Mouse (Mus musculus) spleen, adult 2 months (tissue): Measurements from ENCODE around the gene Sctr. TPM values are rescaled to one million over a fixed set of nuclear protein-coding genes. Genes with fewer than 3 reads are reported as not detected.
"Not testable (repeated sequence)": the region's sequence is repeated elsewhere in the genome, so short reads cannot be mapped to it uniquely, and the experiment has no call there.

Experiments used
- DNase-seq, 2 experiments: peaks; one replicate each; pipeline versions ENCODE4 v3.0.0 to v3.0.0-alpha.2; 2012 to 2021; ENCODE audit warnings: low spot score in 2 of 2, low read depth in 1 of 2
- H3K27ac ChIP-seq: fragments of 200-500 bp; 2 replicates; pipeline ENCODE4 v1.5.1; 2012; ENCODE audit warnings: low read length, inconsistent platforms; ENCODE audit not compliant: insufficient read depth
- H3K27me3 ChIP-seq: fragments of 200-500 bp; 2 replicates; pipeline ENCODE4 v1.6.1; 2012; ENCODE audit warnings: mild to moderate bottlenecking, moderate library complexity, low read length, inconsistent platforms; ENCODE audit not compliant: control insufficient read depth, insufficient read depth
- H3K36me3 ChIP-seq: fragments of 200-500 bp; 2 replicates; pipeline ENCODE4 v1.6.1; 2012; ENCODE audit warnings: mild to moderate bottlenecking, low read length, inconsistent platforms; ENCODE audit not compliant: control insufficient read depth, insufficient read depth
- H3K4me1 ChIP-seq: fragments of 200-500 bp; 2 replicates; pipeline ENCODE4 v1.6.1; 2011; ENCODE audit warnings: inconsistent platforms; ENCODE audit not compliant: control insufficient read depth, insufficient read depth, insufficient read length
- H3K4me3 ChIP-seq: fragments of 200-500 bp; 2 replicates; pipeline ENCODE4 v1.5.1; 2011; ENCODE audit warnings: mild to moderate bottlenecking, inconsistent platforms; ENCODE audit not compliant: insufficient read depth, insufficient read length; ENCODE audit errors: extremely low read depth
- CTCF ChIP-seq: fragments of 200-500 bp; IDR thresholded peaks from 2 replicates; pipeline ENCODE4 v1.5.1; 2011; ENCODE audit warnings: mild to moderate bottlenecking, inconsistent platforms; ENCODE audit not compliant: insufficient read depth, insufficient read length, insufficient replicate concordance; ENCODE audit errors: extremely low read depth
- POLR2A ChIP-seq: fragments of 200-500 bp; IDR thresholded peaks from 2 replicates; pipeline ENCODE4 v1.6.1; 2011; ENCODE audit warnings: low read depth, low read length, inconsistent platforms
- WGBS: fragments of 180-500 bp; shearing (Covaris S2); methylation state at CpG from one replicate; pipeline ENCODE4 v1.1.7; 2018; 5-methylcytosine and 5-hydroxymethylcytosine counted together
- polyA plus RNA-seq: library from polyadenylated mRNA; depleted of rRNA; stranded (reverse); fragments of >200 nt; gene quantifications from 2 replicates; pipeline ENCODE4 v1.2.3, GENCODE M21; 2012

Gene Sctr
- polyA plus RNA-seq, 1 experiment, result 0.08 TPM

GRCm38 (mm10) chr1:120085696-120086095 is 79.0 kb downstream of the Sctr start:
- Histone ChIP-seq H3K4me1 (no peaks in the 10 kb centered on the region), H3K27ac (no peak overlapping the region), H3K4me3 (no peak overlapping the region), H3K27me3 (no peaks in the 10 kb centered on the region), H3K36me3 (no peaks in the 10 kb centered on the region)
- TF ChIP-seq POLR2A (no peak), CTCF (no peak)
- DNase-seq, result no peak
- WGBS, result 87% methylated on average over 3 of the region's 3 CpGs

GRCm38 (mm10) chr1:120086644-120087043 is 80.0 kb downstream of the Sctr start:
- H3K4me1 ChIP-seq, result no peaks in the 10 kb centered on the region
- no peaks in the 10 kb centered on the region for H3K27me3 ChIP-seq
- TF ChIP-seq CTCF (no peak), POLR2A (no peak)
- DNase-seq, result no peak
- no peaks in the 10 kb centered on the region for H3K36me3 ChIP-seq
- no peak overlapping the region for H3K4me3 ChIP-seq
- no peak overlapping the region for H3K27ac ChIP-seq
- WGBS, result 75% methylated on average over 13 of the region's 13 CpGs

GRCm38 (mm10) chr1:120089180-120089579 is 82.5 kb downstream of the Sctr start:
- DNase-seq, result no peak
- no peak overlapping the region for H3K27ac ChIP-seq
- H3K4me1 ChIP-seq, result no peaks in the 10 kb centered on the region
- no peak overlapping the region for H3K4me3 ChIP-seq
- TF ChIP-seq CTCF (no peak), POLR2A (no peak)
- H3K36me3 ChIP-seq, result no peaks in the 10 kb centered on the region
- 70% methylated on average over 5 of the region's 5 CpGs for WGBS
- no peaks in the 10 kb centered on the region for H3K27me3 ChIP-seq

- WGBS, result 91% methylated on average over 8 of the region's 8 CpGs
- Histone ChIP-seq H3K27ac (no peak overlapping the region), H3K36me3 (no peaks in the 10 kb centered on the region), H3K27me3 (no peaks in the 10 kb centered on the region), H3K4me3 (no peak overlapping the region), H3K4me1 (no peaks in the 10 kb centered on the region)
- no peak for DNase-seq
- TF ChIP-seq CTCF, result no peak
- no peak for TF ChIP-seq POLR2A
Measured at GRCm38 (mm10) chr1:120090880-120091570, 84.3 kb downstream of the Sctr start.

- H3K27ac ChIP-seq, H3K27me3 ChIP-seq, H3K4me3 ChIP-seq, H3K36me3 ChIP-seq, H3K4me1 ChIP-seq: not testable (repeated sequence)
- peak; percentile 49 to 76 for DNase-seq
- TF ChIP-seq CTCF, result peak; percentile 97
- 58% methylated on average over 13 of the region's 14 CpGs for WGBS
Measured at GRCm38 (mm10) chr1:120093482-120094134, 86.9 kb downstream of the Sctr start.

GRCm38 (mm10) chr1:120094920-120095319 is 88.2 kb downstream of the Sctr start:
- TF ChIP-seq CTCF, result no peak
- TF ChIP-seq POLR2A, result no peak
- Histone ChIP-seq H3K36me3 (no peaks in the 10 kb centered on the region), H3K27ac (no peak overlapping the region), H3K4me1 (peaks cover 3% of the 10 kb centered on the region; the same call in 1 of the 2 replicates), H3K4me3 (no peak overlapping the region), H3K27me3 (no peaks in the 10 kb centered on the region)
- 48% methylated on average over 3 of the region's 3 CpGs for WGBS
- DNase-seq, result no peak

GRCm38 (mm10) chr1:120098327-120098726 is 91.6 kb downstream of the Sctr start:
- H3K36me3 ChIP-seq, result no peaks in the 10 kb centered on the region
- WGBS, result 14% methylated on average over 7 of the region's 7 CpGs
- TF ChIP-seq POLR2A (no peak), CTCF (peak; percentile 40; the same call in 1 of the 2 replicates)

More at GRCm38 (mm10) chr1:120098327-120098726, 91.6 kb downstream of the Sctr start:
- Histone ChIP-seq H3K27me3 (no peaks in the 10 kb centered on the region), H3K4me1 (peaks cover 3% of the 10 kb centered on the region; the same call in 1 of the 2 replicates), H3K27ac (no peak overlapping the region), H3K4me3 (no peak overlapping the region)
- peak; percentile 25 to 66 for DNase-seq
